Mouse (Mus musculus) brain, adult 10 weeks (tissue): ENCODE measurements around the gene Zfp69. TPM values are rescaled to one million over a fixed set of nuclear protein-coding genes. Genes with fewer than 3 reads are reported as not detected.

Experiments used
- polyA plus RNA-seq: library from polyadenylated mRNA; stranded (reverse); fragments of 350-450 nt; fragmentation: Illumina TruSeq; extraction: RNeasy Lipid Tissue Mini Kit (QIAGEN cat#74804); gene quantifications from one replicate; pipeline ENCODE4 v1.2.3, GENCODE M21; 2015; ENCODE audit warnings: low read depth, low replicate concordance

Zfp69 gene
- 1.3 TPM for polyA plus RNA-seq

GRCm38 (mm10) chr4:120951428-120951973 lies at the start of gene Zfp69:
Zfp69 (minus strand) TSS chr4:120951699.

GRCm38 (mm10) chr4:120924554-120925299 lies 26.8 kb downstream of the Zfp69 start, which contains the start of gene Exo5:
Exo5 (minus strand) TSS chr4:120925017.

Other genes starting within 250 kb of the Zfp69 start
- gene Kcnq4, start 203.1 kb downstream of the Zfp69 start, polyA plus RNA-seq, result 5.5 TPM
- gene Nfyc, start 120.1 kb downstream of the Zfp69 start, polyA plus RNA-seq, result 48.3 TPM
- gene Rims3, start 96.9 kb downstream of the Zfp69 start, polyA plus RNA-seq, result 110 TPM
- 13.3 TPM for gene Exo5, start 26.7 kb downstream of the Zfp69 start, polyA plus RNA-seq
- gene Smap2, start 65.5 kb upstream of the Zfp69 start, polyA plus RNA-seq, result 119 TPM
- gene Col9a2, start 87.7 kb upstream of the Zfp69 start, polyA plus RNA-seq, result 10.8 TPM
- 25.0 TPM for gene Zmpste24, start 146.5 kb upstream of the Zfp69 start, polyA plus RNA-seq
- not detected for gene Tmco2, start 157.5 kb upstream of the Zfp69 start, polyA plus RNA-seq